ENCODE assay signal across 8 mouse cellular contexts in genomic region chr11:90031076-90031475, GRCm38 (mm10). TPM values are rescaled to one million over a fixed set of nuclear protein-coding genes. Genes with fewer than 3 reads are reported as not detected.
DNase-seq lines count a peak whose midpoint lies in the region; ATAC-seq and TF ChIP-seq lines count a peak whose summit lies in the region.
"Had no signal": no experiment of that assay in that cellular context is flagged by ENCODE, and none has a peak within 500 bp of the region (broad histone marks: within the 10 kb centered on the region; RNA-seq: fewer than 3 reads in every experiment).

No protein-coding gene starts in this region.

- no peak for TF ChIP-seq EP300 in stomach, postnatal 0 days (optimal IDR thresholded peaks at IDR 0.05)

- H3K36me3 ChIP-seq in lung, embryonic 15.5 days, result no peaks in the 10 kb centered on the region; the same call in 1 of the 2 replicates
- H3K36me3 ChIP-seq in forebrain, embryonic 16.5 days (ENCODE audit: control insufficient read depth, insufficient read depth), result no peaks in the 10 kb centered on the region
- no peaks in the 10 kb centered on the region for H3K36me3 ChIP-seq in liver, embryonic 12.5 days
- H3K36me3 ChIP-seq in stomach, postnatal 0 days (ENCODE audit: control insufficient read depth, insufficient read depth, low read length), result no peaks in the 10 kb centered on the region

- TF ChIP-seq CTCF in stomach, postnatal 0 days (IDR thresholded peaks at IDR 0.05; ENCODE audit: low read depth), result no peak
- no peak for TF ChIP-seq CTCF in cerebellum, adult 2 months (IDR thresholded peaks at IDR 0.05; ENCODE audit: borderline replicate concordance, insufficient read depth, low read depth, low read length)

- ATAC-seq in lung, embryonic 15.5 days (ENCODE audit: borderline replicate concordance, extremely low read depth, low FRiP score, low TSS enrichment), result no peak
- ATAC-seq in forebrain, embryonic 16.5 days, result no peak
- no peak for ATAC-seq in liver, embryonic 12.5 days
- ATAC-seq in stomach, postnatal 0 days (ENCODE audit: low FRiP score, low TSS enrichment), result no peak

- H3K9ac ChIP-seq in lung, embryonic 15.5 days, result peak overlapping the region; percentile 36
- H3K9ac ChIP-seq in forebrain, embryonic 16.5 days (replicated peaks; ENCODE audit: low read depth, low read length), result no peak overlapping the region; the same call in 1 of the 2 replicates
- no peak overlapping the region for H3K9ac ChIP-seq in liver, embryonic 12.5 days
- peak overlapping the region; percentile 49 for H3K9ac ChIP-seq in stomach, postnatal 0 days (ENCODE audit: low read length)

- TF ChIP-seq POLR2A in cerebellum, adult 2 months (IDR thresholded peaks at IDR 0.05; ENCODE audit: borderline replicate concordance, insufficient read depth, low read length), result no peak

- no peak overlapping the region for H3K27ac ChIP-seq in lung, embryonic 15.5 days
- no peak overlapping the region for H3K27ac ChIP-seq in forebrain, embryonic 16.5 days (ENCODE audit: low read length)
- no peak overlapping the region for H3K27ac ChIP-seq in liver, embryonic 12.5 days
- peak overlapping the region; percentile 61 for H3K27ac ChIP-seq in stomach, postnatal 0 days (replicated peaks)
- no peak overlapping the region for H3K27ac ChIP-seq in cerebellum, adult 2 months (ENCODE audit: insufficient read depth, low read length)

- H3K4me2 ChIP-seq in lung, embryonic 15.5 days, result peak overlapping the region; percentile 54
- H3K4me2 ChIP-seq in forebrain, embryonic 16.5 days (ENCODE audit: low read length), result peak overlapping the region; percentile 54
- H3K4me2 ChIP-seq in liver, embryonic 12.5 days, result peak overlapping the region; percentile 32; the same call in 1 of the 2 replicates
- H3K4me2 ChIP-seq in stomach, postnatal 0 days (replicated peaks; ENCODE audit: low read depth), result peak overlapping the region; percentile 48

- H3K9me3 ChIP-seq in lung, embryonic 15.5 days, result no peaks in the 10 kb centered on the region
- no peaks in the 10 kb centered on the region for H3K9me3 ChIP-seq in forebrain, embryonic 16.5 days (ENCODE audit: control insufficient read depth, low read length)
- H3K9me3 ChIP-seq in liver, embryonic 12.5 days (replicated peaks), result no peaks in the 10 kb centered on the region
- H3K9me3 ChIP-seq in stomach, postnatal 0 days (ENCODE audit: control insufficient read depth, low read length), result no peaks in the 10 kb centered on the region

- peaks cover 47% of the 10 kb centered on the region for H3K4me1 ChIP-seq in lung, embryonic 15.5 days
- peaks cover 12% of the 10 kb centered on the region for H3K4me1 ChIP-seq in forebrain, embryonic 16.5 days (replicated peaks; ENCODE audit: control insufficient read depth, insufficient read depth, low read length)
- no peaks in the 10 kb centered on the region for H3K4me1 ChIP-seq in liver, embryonic 12.5 days
- peaks cover 5% of the 10 kb centered on the region; the same call in 1 of the 2 replicates for H3K4me1 ChIP-seq in stomach, postnatal 0 days (replicated peaks; ENCODE audit: control insufficient read depth, insufficient read depth)
- H3K4me1 ChIP-seq in cerebellum, adult 2 months (ENCODE audit: control insufficient read depth, insufficient read depth, low read length), result peaks cover 3% of the 10 kb centered on the region; the same call in 1 of the 2 replicates

- 34% methylated on average over 7 of the region's 7 CpGs for WGBS in lung, embryonic 15.5 days
- 32% methylated on average over 7 of the region's 7 CpGs for WGBS in forebrain, embryonic 16.5 days
- 25% methylated on average over 7 of the region's 7 CpGs for WGBS in liver, embryonic 12.5 days (ENCODE audit: insufficient replicate concordance)
- 39% methylated on average over 7 of the region's 7 CpGs for WGBS in stomach, postnatal 0 days
- WGBS in cerebellum, adult 2 months, result 66% methylated on average over 7 of the region's 7 CpGs

- no peaks in the 10 kb centered on the region for H3K27me3 ChIP-seq in lung, embryonic 15.5 days
- H3K27me3 ChIP-seq in forebrain, embryonic 16.5 days (replicated peaks; ENCODE audit: control insufficient read depth, insufficient read depth, low read length), result peaks cover 10% of the 10 kb centered on the region; the same call in 1 of the 2 replicates
- peaks cover 51% of the 10 kb centered on the region for H3K27me3 ChIP-seq in liver, embryonic 12.5 days (replicated peaks)
- H3K27me3 ChIP-seq in stomach, postnatal 0 days (ENCODE audit: control insufficient read depth, insufficient read depth, low read length), result 0 out of 2 replicates have a peak, but pooled peaks cover 3% of the 10 kb centered on the region
- H3K27me3 ChIP-seq in cerebellum, adult 2 months (ENCODE audit: control insufficient read depth, insufficient read depth, low read length), result peaks cover 1% of the 10 kb centered on the region; the same call in 1 of the 2 replicates

- DNase-seq in lung, postnatal 25 days (ENCODE audit: low spot score), result no peak
- DNase-seq in stomach, postnatal 0 days (ENCODE audit: low spot score), result no peak
- DNase-seq in ovary, postnatal 14 days (ENCODE audit: low spot score), result no peak
- DNase-seq in cerebellum, adult 2 months, result no peak
- DNase-seq: thymus, adult 2 months had no signal

- peak overlapping the region; percentile 45 for H3K4me3 ChIP-seq in lung, embryonic 15.5 days
- peak overlapping the region; percentile 38 for H3K4me3 ChIP-seq in forebrain, embryonic 16.5 days (replicated peaks; ENCODE audit: low read length)
- no peak overlapping the region for H3K4me3 ChIP-seq in liver, embryonic 12.5 days
- peak overlapping the region; percentile 40 for H3K4me3 ChIP-seq in stomach, postnatal 0 days (ENCODE audit: low read depth, low read length)
- no peak overlapping the region for H3K4me3 ChIP-seq in cerebellum, adult 2 months (replicated peaks; ENCODE audit: insufficient read depth, low read depth, low read length)

RNA-seq across cellular contexts. Expression of gene Tmem100, which starts 0.9 kb away (rescaled TPM):
- 22.4 and 26.6 TPM in 2 replicates for polyA plus RNA-seq in lung, embryonic 15.5 days (2015; fragmentation: Nextera tagmentation; extraction: Ambion mirVana)
- polyA plus RNA-seq in forebrain, embryonic 16.5 days (2015; fragmentation: Nextera tagmentation; extraction: Ambion mirVana), result 5.0 and 6.7 TPM in 2 replicates
- polyA plus RNA-seq in liver, embryonic 12.5 days (2016; fragmentation: Nextera tagmentation; extraction: Ambion mirVana), result 0.43 and 0.55 TPM in 2 replicates
- 28.3 and 31.1 TPM in 2 replicates for polyA plus RNA-seq in stomach, postnatal 0 days (2015; fragmentation: Nextera tagmentation; extraction: Ambion mirVana)
- polyA plus RNA-seq in cerebellum, adult 2 months (2012; rRNA removed), result 8.1 and 9.2 TPM in 2 replicates

RNA-seq across cellular contexts. Expression of gene Pctp, which starts 28.4 kb away (rescaled TPM):
- polyA plus RNA-seq in lung, embryonic 15.5 days (2015; fragmentation: Nextera tagmentation; extraction: Ambion mirVana), result 10.8 and 11.6 TPM in 2 replicates
- 0.87 and 1.3 TPM in 2 replicates for polyA plus RNA-seq in forebrain, embryonic 16.5 days (2015; fragmentation: Nextera tagmentation; extraction: Ambion mirVana)
- 11.0 and 11.5 TPM in 2 replicates for polyA plus RNA-seq in liver, embryonic 12.5 days (2016; fragmentation: Nextera tagmentation; extraction: Ambion mirVana)
- 7.6 and 8.0 TPM in 2 replicates for polyA plus RNA-seq in stomach, postnatal 0 days (2015; fragmentation: Nextera tagmentation; extraction: Ambion mirVana)
- 2.8 and 2.9 TPM in 2 replicates for polyA plus RNA-seq in cerebellum, adult 2 months (2012; rRNA removed)

Comparison
In these comparisons a context has a peak if more than half of its experiments do, and no peak if none do; other contexts are left out.
1. H3K4me3 ChIP-seq: peak in lung, embryonic 15.5 days (single experiment), forebrain, embryonic 16.5 days (single experiment) and stomach, postnatal 0 days (single experiment); none in liver, embryonic 12.5 days (single experiment) and cerebellum, adult 2 months (single experiment).
2. H3K9ac ChIP-seq: peak in lung, embryonic 15.5 days (single experiment) and stomach, postnatal 0 days (single experiment); none in forebrain, embryonic 16.5 days (single experiment) and liver, embryonic 12.5 days (single experiment).
3. Peak in every context shown above with its lines, with median percentiles within 50 percentile points of each other: H3K4me2 ChIP-seq.